Mouse (Mus musculus): Measurements from ENCODE around the gene Ppp5c.

DNA sequence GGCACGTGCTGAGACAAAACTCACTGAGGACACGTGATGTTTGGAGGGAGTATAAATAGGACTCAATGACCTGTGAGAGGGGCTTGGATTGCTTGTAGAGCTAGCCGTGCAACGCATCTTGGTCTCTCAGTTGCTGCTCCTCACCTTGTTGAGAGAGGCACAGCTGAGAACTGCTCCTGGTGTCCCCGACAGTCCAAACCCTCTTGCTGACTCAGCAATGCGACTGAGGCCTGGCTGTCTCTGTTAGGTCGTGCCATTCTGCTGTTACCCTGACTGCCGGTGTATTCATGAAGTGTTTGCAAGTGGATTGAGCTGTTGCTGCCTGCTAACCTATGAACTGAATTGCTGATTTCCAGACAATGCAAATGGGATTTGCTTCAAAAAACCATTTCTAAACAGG, 51.4 kb downstream of the Ppp5c start:
- TF ChIP-seq POLR2A (IDR thresholded peaks at IDR 0.05; ENCODE audit: low read depth, low read length) (no peak), CTCF (IDR thresholded peaks at IDR 0.05; ENCODE audit: extremely low read depth, insufficient read depth, insufficient read length, insufficient replicate concordance) (no peak)
